Mouse (Mus musculus) lung, postnatal 36 days (tissue): ENCODE measurements at regions not wholly inside any gene's neighbourhood (a gene's known extent, or its start where the extent isn't known, plus 50 kb on each side); places are given as distances from the start of the nearest gene placed in this dataset.
A peak's percentile ranks its signal among the peaks of the same experiment; 100 is the strongest.

ENCODE experiments used
- DNase-seq: peaks from one replicate; pipeline ENCODE4 v3.0.0; 2022; ENCODE audit warnings: mixed read lengths

GRCm38 (mm10) chr10:68842023-68842735, 118.7 kb downstream of the Tmem26 start:
- DNase-seq = peak; percentile 47

GRCm38 (mm10) chr10:68844066-68844465, 120.6 kb downstream of the Tmem26 start:
- no peak for DNase-seq

- DNase-seq = no peak
Observed at GRCm38 (mm10) chr10:68844596-68844995, 121.2 kb downstream of the Tmem26 start.

- DNase-seq = no peak
Observed at GRCm38 (mm10) chr10:68851153-68851552, 127.7 kb downstream of the Tmem26 start.

GRCm38 (mm10) chr10:68855934-68856891, 132.8 kb downstream of the Tmem26 start:
- DNase-seq = no peak

GRCm38 (mm10) chr10:68864606-68865378, 141.3 kb downstream of the Tmem26 start:
- no peak for DNase-seq

GRCm38 (mm10) chr10:68865776-68866175, 142.3 kb downstream of the Tmem26 start:
- no peak for DNase-seq

- no peak for DNase-seq
Observed at GRCm38 (mm10) chr10:68867361-68867760, 143.9 kb downstream of the Tmem26 start.

GRCm38 (mm10) chr10:68872102-68872501, 148.7 kb downstream of the Tmem26 start:
- no peak for DNase-seq

- peak; percentile 20 for DNase-seq
Observed at GRCm38 (mm10) chr10:68875641-68876040, 152.2 kb downstream of the Tmem26 start.

GRCm38 (mm10) chr10:68893100-68893841, 169.8 kb downstream of the Tmem26 start:
- peak; percentile 70 for DNase-seq

GRCm38 (mm10) chr10:68894121-68894520, 170.7 kb downstream of the Tmem26 start:
- DNase-seq = peak; percentile 52

GRCm38 (mm10) chr10:68897524-68897923, 174.1 kb downstream of the Tmem26 start:
- peak; percentile 46 for DNase-seq

- no peak for DNase-seq
Observed at GRCm38 (mm10) chr10:68901168-68901567, 177.7 kb downstream of the Tmem26 start.

- DNase-seq = peak; percentile 72
Observed at GRCm38 (mm10) chr10:68902670-68903069, 179.2 kb downstream of the Tmem26 start.

- DNase-seq = no peak
Observed at GRCm38 (mm10) chr10:68904337-68904736, 180.9 kb downstream of the Tmem26 start.

GRCm38 (mm10) chr10:68908236-68908635, 184.8 kb downstream of the Tmem26 start:
- DNase-seq = peak; percentile 84

GRCm38 (mm10) chr10:68909018-68909417, 185.6 kb downstream of the Tmem26 start:
- no peak for DNase-seq

GRCm38 (mm10) chr10:68916147-68916546, 192.7 kb downstream of the Tmem26 start:
- no peak for DNase-seq

GRCm38 (mm10) chr10:68935843-68936242, 212.4 kb downstream of the Tmem26 start:
- no peak for DNase-seq

- no peak for DNase-seq
Observed at GRCm38 (mm10) chr10:68943239-68943638, 208.0 kb upstream of the Rhobtb1 start.

GRCm38 (mm10) chr10:68956539-68956938, 194.7 kb upstream of the Rhobtb1 start:
- DNase-seq = no peak
